Mouse (Mus musculus) testis, adult 2 months (tissue): ENCODE results near the gene Atf6.

ENCODE experiments used
- CTCF ChIP-seq: fragments of 200-500 bp; IDR thresholded peaks from 2 replicates; pipeline ENCODE4 v1.5.1; 2012; ENCODE audit warnings: low read depth, mild to moderate bottlenecking, inconsistent platforms, low read length, moderate library complexity; ENCODE audit not compliant: control insufficient read depth, insufficient read depth, insufficient replicate concordance
- POLR2A ChIP-seq: fragments of 200-500 bp; IDR thresholded peaks from 2 replicates; pipeline ENCODE4 v1.6.1; 2012; ENCODE audit warnings: low read depth, mild to moderate bottlenecking, inconsistent platforms, low read length, moderate library complexity; ENCODE audit not compliant: control insufficient read depth

DNA sequence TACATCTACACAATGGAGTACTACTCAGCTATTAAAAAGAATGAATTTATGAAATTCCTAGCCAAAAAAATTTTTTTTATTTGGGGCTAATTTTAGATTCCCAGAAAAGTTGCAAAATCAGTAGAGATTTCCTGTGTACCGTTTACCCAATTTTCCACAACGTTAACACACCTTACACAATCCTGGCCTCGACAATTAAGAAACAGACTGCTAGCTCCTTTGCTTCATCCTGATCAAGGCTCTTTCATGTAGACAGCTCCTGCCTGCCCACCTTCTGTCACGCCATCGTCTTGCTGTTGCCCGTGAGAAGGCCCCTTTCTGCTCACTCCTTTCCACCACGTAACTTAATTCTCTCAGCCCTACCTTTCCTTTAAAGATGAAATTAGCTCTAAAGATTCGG lies 177.8 kb downstream of the Atf6 start:
- TF ChIP-seq CTCF (no peak), POLR2A (no peak)
